Mouse (Mus musculus) ES-Bruce4 (cell line): ENCODE measurements around the gene Cyp27a1.

ENCODE experiments used
- CTCF ChIP-seq: IDR thresholded peaks from one replicate; pipeline ENCODE4 v1.8.1; 2011; ENCODE audit warnings: low read depth, low read length
- EP300 ChIP-seq: IDR thresholded peaks from 2 replicates; pipeline ENCODE4 v1.6.1; 2011; ENCODE audit warnings: low read depth, low read length; ENCODE audit not compliant: insufficient read depth
- POLR2A ChIP-seq: IDR thresholded peaks from one replicate; pipeline ENCODE4 v1.8.1; 2011; ENCODE audit warnings: low read length; ENCODE audit not compliant: insufficient read depth

DNA sequence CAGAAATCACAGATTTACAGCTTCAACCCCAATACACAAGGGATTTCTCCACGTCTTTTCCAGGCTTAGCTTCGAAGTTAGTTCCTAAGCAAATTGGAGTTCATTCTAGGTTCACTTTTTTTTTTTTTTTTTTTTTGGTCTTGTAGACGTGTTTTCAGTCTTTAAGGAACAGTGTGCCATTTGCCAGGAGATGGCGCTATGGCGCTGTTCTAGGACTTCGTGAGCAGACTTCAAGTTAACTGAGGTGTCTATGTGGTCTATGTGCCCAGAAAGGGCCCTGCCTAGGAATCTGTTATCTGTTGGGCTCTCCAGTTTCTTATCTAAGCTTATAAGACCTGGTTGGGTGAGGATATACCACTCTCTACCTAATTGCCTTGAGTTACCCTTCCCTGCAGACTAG lies 49.7 kb downstream of the Cyp27a1 start:
- TF ChIP-seq EP300: no peak
- TF ChIP-seq POLR2A: no peak
- TF ChIP-seq CTCF: peak; percentile 48
